Mouse (Mus musculus) G1E (cell line): ENCODE data around the gene Rrm1.

Source experiments
- CTCF ChIP-seq: IDR thresholded peaks from 2 replicates; pipeline ENCODE4 v1.5.1; 2012; ENCODE audit warnings: low read depth, low read length, inconsistent platforms, mixed read lengths
- POLR2AphosphoS5 ChIP-seq: IDR thresholded peaks from 2 replicates; pipeline ENCODE4 v1.6.1; 2012; ENCODE audit warnings: low read depth, low read length, inconsistent platforms; ENCODE audit not compliant: insufficient replicate concordance
- TAL1 ChIP-seq: conservative IDR thresholded peaks from 2 replicates; pipeline ENCODE4 v1.6.1; 2012; ENCODE audit warnings: low read depth, low read length, inconsistent platforms, mixed read lengths

DNA sequence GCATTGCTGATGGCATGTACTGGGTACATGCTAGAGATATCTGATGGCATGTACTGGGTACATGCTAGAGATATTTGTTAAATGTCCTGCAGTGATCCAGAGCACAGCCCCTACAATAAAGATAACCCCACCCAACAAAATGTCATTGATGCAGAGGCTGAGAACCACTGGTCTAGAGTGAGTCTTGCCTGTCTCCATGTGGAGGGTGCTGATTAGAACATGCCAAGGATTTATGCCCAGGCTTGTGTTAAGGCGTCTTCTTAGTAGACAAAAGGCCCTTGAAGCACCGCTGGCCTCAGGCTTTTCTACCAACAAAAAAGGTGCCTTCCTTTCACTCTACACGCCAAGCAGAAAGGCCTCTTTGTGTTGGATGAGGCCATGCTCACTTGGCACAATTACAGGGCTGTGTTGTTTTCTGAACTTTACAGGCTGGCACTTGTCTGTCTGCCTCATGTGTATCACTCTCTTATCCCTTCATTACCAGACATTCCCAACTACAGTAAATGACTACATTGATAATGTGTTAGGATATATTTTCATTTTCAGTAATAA is 42.2 kb upstream of the Rrm1 start:
- TF ChIP-seq CTCF (no peak), TAL1 (no peak), POLR2AphosphoS5 (no peak)
